In the genomic region with DNA sequence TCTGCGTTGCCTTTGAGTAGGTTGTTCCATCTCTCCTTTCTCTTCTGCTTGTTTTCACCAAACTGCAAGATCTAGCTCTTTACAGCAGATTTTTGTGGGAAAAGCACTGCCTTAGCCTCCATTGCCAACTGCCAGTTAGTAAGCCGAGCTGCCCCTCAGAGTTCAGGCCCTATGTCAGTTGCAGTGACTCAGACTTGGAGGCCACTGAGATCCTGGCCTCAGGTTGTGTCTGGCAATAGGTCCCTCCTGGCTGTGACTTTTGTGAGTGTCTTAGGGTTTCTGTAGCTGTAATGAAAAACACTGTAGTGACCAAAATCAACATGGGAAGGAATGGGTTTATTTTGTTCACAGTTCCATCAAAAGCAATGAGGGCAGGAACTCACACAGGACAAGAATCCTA, we compare ENCODE assay signal across 15 mouse cellular contexts.
DNase-seq lines count a peak whose midpoint lies in the region.
"Had no signal": no experiment of that assay in that cellular context is flagged by ENCODE, and none has a peak within 500 bp of the region (broad histone marks: within the 10 kb centered on the region; RNA-seq: fewer than 3 reads in every experiment).

No protein-coding gene starts in this region.

- peak; percentile 25 to 38 for DNase-seq in adrenal gland, postnatal 36 days
- DNase-seq in adrenal gland, adult 8-10 months: no peak
- peak; percentile 36 for DNase-seq in NIH3T3 (ENCODE audit: low read depth)
- DNase-seq in fibroblast of lung, adult 2 months (ENCODE audit: low read depth): peak; percentile 73
- DNase-seq in skeletal muscle tissue, adult 2 months (ENCODE audit: low read depth, low spot score): peak; percentile 43
- DNase-seq in frontal cortex, postnatal 10 days (ENCODE audit: low spot score in 2 of 2): no peak
- no peak for DNase-seq in spleen, adult 18-20 months
- DNase-seq: B cell, adult 2 months; cerebellum, adult 11-12 months; cerebellum, adult 9-10 months; cerebellum, postnatal 25 days; heart, adult 18-20 months; heart, postnatal 10 days; heart, postnatal 4 days; kidney, adult 9 months had no signal

Comparison
In these comparisons a context has a peak if more than half of its experiments do, and no peak if none do; other contexts are left out.
1. DNase-seq: peak in adrenal gland, postnatal 36 days (2 of 2), NIH3T3 (single experiment), fibroblast of lung, adult 2 months (single experiment) and skeletal muscle tissue, adult 2 months (single experiment); none in adrenal gland, adult 8-10 months (single experiment), frontal cortex, postnatal 10 days (0 of 2) and spleen, adult 18-20 months (0 of 2).